Mouse (Mus musculus) neural tube, embryonic 12.5 days (tissue): Measurements from ENCODE around the gene Dusp21. TPM values are rescaled to one million over a fixed set of nuclear protein-coding genes. Genes with fewer than 3 reads are reported as not detected.
A peak's percentile ranks its signal among the peaks of the same experiment; 100 is the strongest.

ENCODE experiments used
- ATAC-seq: fragments of 200-750 bp; cut with Nextera tagmentation; 2 replicates; pipeline ENCODE4 v1.8.0; 2017; ENCODE audit warnings: low read depth, mild to moderate bottlenecking, moderate TSS enrichment, moderate library complexity; ENCODE audit not compliant: low FRiP score
- H3K27ac ChIP-seq: fragments of 300-500 bp; sonication (generic); 2 replicates; pipeline ENCODE4 v1.5.1; 2016
- H3K27me3 ChIP-seq: fragments of 300-500 bp; sonication (generic); replicated peaks from 2 replicates; pipeline ENCODE4 v1.6.1; 2016; ENCODE audit warnings: mild to moderate bottlenecking
- H3K36me3 ChIP-seq: fragments of 300-500 bp; sonication (generic); 2 replicates; pipeline ENCODE4 v1.6.1; 2016; ENCODE audit warnings: mild to moderate bottlenecking
- H3K4me1 ChIP-seq: fragments of 300-500 bp; sonication (generic); 2 replicates; pipeline ENCODE4 v1.6.1; 2016
- H3K4me2 ChIP-seq: fragments of 300-500 bp; sonication (generic); replicated peaks from 2 replicates; pipeline ENCODE4 v1.6.1; 2016; ENCODE audit warnings: mild to moderate bottlenecking
- H3K4me3 ChIP-seq: fragments of 300-500 bp; sonication (generic); 2 replicates; pipeline ENCODE4 v1.5.1; 2016
- H3K9ac ChIP-seq: fragments of 300-500 bp; sonication (generic); 2 replicates; pipeline ENCODE4 v1.6.1; 2016; ENCODE audit warnings: mild to moderate bottlenecking
- H3K9me3 ChIP-seq: fragments of 300-500 bp; sonication (generic); 2 replicates; pipeline ENCODE4 v1.6.1; 2016; ENCODE audit warnings: mild to moderate bottlenecking
- WGBS: fragments of 180-500 bp; shearing (Covaris S2); methylation state at CpG from one replicate; pipeline ENCODE4 v1.1.7; 2016; 5-methylcytosine and 5-hydroxymethylcytosine counted together
- polyA plus RNA-seq: library from polyadenylated mRNA; unstranded; fragments of >200 nt; fragmentation: Nextera tagmentation; extraction: Ambion mirVana; gene quantifications from 2 replicates; pipeline ENCODE4 v1.2.1, GENCODE M21; 2016

Gene Dusp21
- not detected in 2 replicates for polyA plus RNA-seq

- no peaks in the 10 kb centered on the region for H3K9me3 ChIP-seq
- no peaks in the 10 kb centered on the region for H3K4me1 ChIP-seq
- H3K4me3 ChIP-seq, result no peak within 1 kb of the TSS
- no peak within 1 kb of the TSS for H3K4me2 ChIP-seq
- no peak within 1 kb of the TSS for H3K27ac ChIP-seq
- 93% methylated on average over 1 of the region's 1 CpGs for WGBS
- no peaks in the 10 kb centered on the region for H3K27me3 ChIP-seq
- no peak for ATAC-seq
- H3K9ac ChIP-seq, result no peak within 1 kb of the TSS
- no peaks in the 10 kb centered on the region for H3K36me3 ChIP-seq
Observed at GRCm38 (mm10) chrX:18145557-18145956, at the start of gene Dusp21. Dusp21 (plus strand) TSS chrX:18145857.

- 54% methylated on average over 4 of the region's 4 CpGs for WGBS
- H3K4me3 ChIP-seq, result no peak overlapping the region
- no peak overlapping the region for H3K9ac ChIP-seq
- no peak overlapping the region for H3K27ac ChIP-seq
- no peaks in the 10 kb centered on the region for H3K27me3 ChIP-seq
- no peaks in the 10 kb centered on the region for H3K9me3 ChIP-seq
- H3K4me1 ChIP-seq, result no peaks in the 10 kb centered on the region
- H3K36me3 ChIP-seq, result no peaks in the 10 kb centered on the region
- H3K4me2 ChIP-seq, result peak overlapping the region; percentile 62
- no peak for ATAC-seq
Observed at GRCm38 (mm10) chrX:18160734-18161442, 15.2 kb downstream of the Dusp21 start.

- Histone ChIP-seq H3K27me3 (no peaks in the 10 kb centered on the region), H3K4me2 (peak overlapping the region; percentile 62), H3K4me1 (no peaks in the 10 kb centered on the region), H3K36me3 (no peaks in the 10 kb centered on the region), H3K9ac (peak overlapping the region; percentile 69), H3K9me3 (no peaks in the 10 kb centered on the region), H3K27ac (peak overlapping the region; percentile 82), H3K4me3 (peak overlapping the region; percentile 78)
- ATAC-seq, result peak; percentile 75
- under 1% methylated on average over 28 of the region's 28 CpGs for WGBS
Observed at GRCm38 (mm10) chrX:18161796-18162191, 16.1 kb downstream of the Dusp21 start.

- WGBS, result under 1% methylated on average over 50 of the region's 50 CpGs
- H3K27me3 ChIP-seq, result no peaks in the 10 kb centered on the region
- peak; percentile 99 for ATAC-seq
- H3K4me1 ChIP-seq, result no peaks in the 10 kb centered on the region
- no peaks in the 10 kb centered on the region for H3K36me3 ChIP-seq
- peak within 1 kb of the TSS; percentile 97 for H3K9ac ChIP-seq
- peak within 1 kb of the TSS; percentile 94 for H3K27ac ChIP-seq
- H3K4me3 ChIP-seq, result peak within 1 kb of the TSS; percentile 78
- peak within 1 kb of the TSS; percentile 65 for H3K4me2 ChIP-seq
- H3K9me3 ChIP-seq, result no peaks in the 10 kb centered on the region
Observed at GRCm38 (mm10) chrX:18162192-18162857, 16.7 kb downstream of the Dusp21 start, which contains the start of gene Kdm6a. Kdm6a (plus strand) TSS chrX:18162575.

GRCm38 (mm10) chrX:18162861-18163731 is 17.4 kb downstream of the Dusp21 start:
- Histone ChIP-seq H3K4me1 (no peaks in the 10 kb centered on the region), H3K36me3 (no peaks in the 10 kb centered on the region), H3K9me3 (no peaks in the 10 kb centered on the region), H3K9ac (peak overlapping the region; percentile 97), H3K27ac (peak overlapping the region; percentile 94), H3K27me3 (no peaks in the 10 kb centered on the region), H3K4me3 (peak overlapping the region; percentile 78), H3K4me2 (peak overlapping the region; percentile 65)
- peak; percentile 37 for ATAC-seq
- WGBS, result under 1% methylated on average over 86 of the region's 95 CpGs

- H3K9ac ChIP-seq, result peak overlapping the region; percentile 97
- H3K27me3 ChIP-seq, result no peaks in the 10 kb centered on the region
- H3K4me2 ChIP-seq, result peak overlapping the region; percentile 65
- no peaks in the 10 kb centered on the region for H3K9me3 ChIP-seq
- peak overlapping the region; percentile 94; the same call in 1 of the 2 replicates for H3K27ac ChIP-seq
- H3K4me3 ChIP-seq, result peak overlapping the region; percentile 78
- no peak for ATAC-seq
- no peaks in the 10 kb centered on the region for H3K4me1 ChIP-seq
- WGBS, result 2% methylated on average over 10 of the region's 10 CpGs
- H3K36me3 ChIP-seq, result no peaks in the 10 kb centered on the region
Observed at GRCm38 (mm10) chrX:18163917-18164624, 18.4 kb downstream of the Dusp21 start.

GRCm38 (mm10) chrX:18165121-18165520 is 19.5 kb downstream of the Dusp21 start:
- H3K9me3 ChIP-seq, result no peaks in the 10 kb centered on the region
- no peak for ATAC-seq
- H3K4me1 ChIP-seq, result no peaks in the 10 kb centered on the region
- no peaks in the 10 kb centered on the region for H3K27me3 ChIP-seq
- H3K9ac ChIP-seq, result no peak overlapping the region
- H3K27ac ChIP-seq, result no peak overlapping the region
- peak overlapping the region; percentile 65; the same call in 1 of the 2 replicates for H3K4me2 ChIP-seq
- no peak overlapping the region for H3K4me3 ChIP-seq
- WGBS, result 85% methylated on average over 2 of the region's 2 CpGs
- no peaks in the 10 kb centered on the region for H3K36me3 ChIP-seq

GRCm38 (mm10) chrX:18166961-18167360 is 21.3 kb downstream of the Dusp21 start:
- H3K36me3 ChIP-seq, result no peaks in the 10 kb centered on the region
- H3K27ac ChIP-seq, result no peak overlapping the region
- no peak overlapping the region for H3K4me2 ChIP-seq
- no peaks in the 10 kb centered on the region for H3K4me1 ChIP-seq
- ATAC-seq, result no peak
- WGBS, result 90% methylated on average over 3 of the region's 3 CpGs
- H3K4me3 ChIP-seq, result no peak overlapping the region
- H3K9me3 ChIP-seq, result no peaks in the 10 kb centered on the region
- H3K27me3 ChIP-seq, result no peaks in the 10 kb centered on the region
- no peak overlapping the region for H3K9ac ChIP-seq

- H3K9me3 ChIP-seq, result no peaks in the 10 kb centered on the region
- ATAC-seq, result no peak
- H3K9ac ChIP-seq, result no peak overlapping the region
- H3K36me3 ChIP-seq, result no peaks in the 10 kb centered on the region
- H3K27ac ChIP-seq, result no peak overlapping the region
- 92% methylated on average over 1 of the region's 1 CpGs for WGBS
- no peaks in the 10 kb centered on the region for H3K4me1 ChIP-seq
- no peak overlapping the region for H3K4me2 ChIP-seq
- H3K4me3 ChIP-seq, result no peak overlapping the region
- H3K27me3 ChIP-seq, result no peaks in the 10 kb centered on the region
Observed at GRCm38 (mm10) chrX:18168940-18169339, 23.3 kb downstream of the Dusp21 start.

- H3K9ac ChIP-seq, result no peak overlapping the region
- H3K27me3 ChIP-seq, result no peaks in the 10 kb centered on the region
- H3K36me3 ChIP-seq, result no peaks in the 10 kb centered on the region
- H3K27ac ChIP-seq, result no peak overlapping the region
- H3K4me2 ChIP-seq, result no peak overlapping the region
- ATAC-seq, result no peak
- H3K4me3 ChIP-seq, result no peak overlapping the region
- H3K4me1 ChIP-seq, result no peaks in the 10 kb centered on the region
- no peaks in the 10 kb centered on the region for H3K9me3 ChIP-seq
- WGBS, result 80% methylated on average over 3 of the region's 4 CpGs
Observed at GRCm38 (mm10) chrX:18174831-18175230, 29.2 kb downstream of the Dusp21 start.

- WGBS, result 88% methylated on average over 4 of the region's 4 CpGs
- Histone ChIP-seq H3K27ac (no peak overlapping the region), H3K4me2 (no peak overlapping the region), H3K27me3 (no peaks in the 10 kb centered on the region), H3K9me3 (no peaks in the 10 kb centered on the region), H3K9ac (no peak overlapping the region), H3K4me3 (no peak overlapping the region), H3K36me3 (no peaks in the 10 kb centered on the region), H3K4me1 (no peaks in the 10 kb centered on the region)
- ATAC-seq, result no peak
Observed at GRCm38 (mm10) chrX:18177803-18178202, 32.1 kb downstream of the Dusp21 start.
